Mouse (Mus musculus) MEL (cell line): ENCODE results near the gene C1qtnf5. TPM values are rescaled to one million over a fixed set of nuclear protein-coding genes. Genes with fewer than 3 reads are reported as not detected.

Experiments
- DNase-seq: peaks from one replicate; pipeline ENCODE4 v3.0.0; 2011; ENCODE audit warnings: low read depth, low spot score
- H3K27ac ChIP-seq: 2 replicates; pipeline ENCODE4 v1.5.1; 2012; ENCODE audit warnings: low read depth, mild to moderate bottlenecking, control low read depth, low read length, moderate library complexity; ENCODE audit not compliant: control insufficient read depth
- H3K27me3 ChIP-seq, 2 experiments: fragments of 150-350 bp in 1 of 2; sonication (generic) in 1 of 2; 2 replicates each; pipeline ENCODE4 v1.6.1; 2012; ENCODE audit warnings: low read length in 2 of 2, mild to moderate bottlenecking in 2 of 2, improper control_type of control experiment in 1 of 2, moderate library complexity in 1 of 2; ENCODE audit not compliant: insufficient read depth in 2 of 2, control insufficient read depth in 1 of 2
- H3K36me3 ChIP-seq, 2 experiments: 2 replicates each; pipeline ENCODE4 v1.6.1; 2012 to 2014; ENCODE audit warnings: low read length in 2 of 2, improper control_type of control experiment in 1 of 2, inconsistent platforms in 1 of 2, mild to moderate bottlenecking in 1 of 2; ENCODE audit not compliant: insufficient read depth in 2 of 2, control insufficient read depth in 1 of 2
- H3K4me1 ChIP-seq, 2 experiments: fragments of 150-350 bp in 1 of 2; sonication (generic) in 1 of 2; 2 replicates each; pipeline ENCODE4 v1.6.1; 2012; ENCODE audit warnings: low read length in 2 of 2, improper control_type of control experiment in 1 of 2, mild to moderate bottlenecking in 1 of 2; ENCODE audit not compliant: insufficient read depth in 2 of 2, control insufficient read depth in 1 of 2
- H3K4me3 ChIP-seq, 2 experiments: fragments of 150-350 bp in 1 of 2; sonication (generic) in 1 of 2; 2 replicates each; pipeline ENCODE4 v1.5.1; 2012; ENCODE audit warnings: low read depth in 2 of 2, low read length in 2 of 2, mild to moderate bottlenecking in 2 of 2, moderate library complexity in 2 of 2, control low read depth in 1 of 2, improper control_type of control experiment in 1 of 2; ENCODE audit not compliant: control insufficient read depth in 1 of 2, insufficient read depth in 1 of 2
- H3K79me2 ChIP-seq: 2 replicates; pipeline ENCODE4 v1.6.1; 2012; ENCODE audit warnings: mild to moderate bottlenecking, low read length, moderate library complexity; ENCODE audit not compliant: control insufficient read depth, poor library complexity, insufficient read depth
- H3K9ac ChIP-seq: 2 replicates; pipeline ENCODE4 v1.6.1; 2012; ENCODE audit warnings: low read depth, mild to moderate bottlenecking, control low read depth, low read length, moderate library complexity; ENCODE audit not compliant: control insufficient read depth, poor library complexity, severe bottlenecking
- H3K9me3 ChIP-seq: fragments of 150-350 bp; sonication (generic); replicated peaks from 2 replicates; pipeline ENCODE4 v1.6.1; 2012; ENCODE audit warnings: mild to moderate bottlenecking, low read length, improper control_type of control experiment, moderate library complexity; ENCODE audit not compliant: insufficient read depth
- CHD1 ChIP-seq: IDR thresholded peaks from 2 replicates; pipeline ENCODE4 v1.6.1; 2012; ENCODE audit warnings: low read depth, mild to moderate bottlenecking, inconsistent platforms, low read length, improper control_type of control experiment
- CTCF ChIP-seq, 3 experiments: IDR thresholded peaks in 2 of 3; conservative IDR thresholded peaks in 1 of 3; 2 replicates each; pipeline ENCODE4 v1.5.1; 2011 to 2012; ENCODE audit warnings: low read length in 3 of 3, low read depth in 2 of 3, mild to moderate bottlenecking in 2 of 3, improper control_type of control experiment in 1 of 3, inconsistent platforms in 1 of 3, mixed read lengths in 1 of 3, moderate library complexity in 1 of 3; ENCODE audit not compliant: control insufficient read depth in 1 of 3, insufficient read depth in 1 of 3, poor library complexity in 1 of 3, severe bottlenecking in 1 of 3
- ELF1 ChIP-seq: IDR thresholded peaks from 2 replicates; pipeline ENCODE4 v1.6.1; 2014; ENCODE audit warnings: low read depth, mild to moderate bottlenecking, inconsistent platforms, low read length, improper control_type of control experiment, moderate library complexity
- EP300 ChIP-seq, 2 experiments: IDR thresholded peaks; 2 replicates each; pipeline ENCODE4 v1.6.1; 2011; ENCODE audit warnings: improper control_type of control experiment in 2 of 2, low read length in 2 of 2, low read depth in 1 of 2, mild to moderate bottlenecking in 1 of 2
- HCFC1 ChIP-seq: IDR thresholded peaks from 2 replicates; pipeline ENCODE4 v1.6.1; 2012; ENCODE audit warnings: low read depth, mild to moderate bottlenecking, inconsistent platforms, low read length, improper control_type of control experiment, moderate library complexity
- MAZ ChIP-seq: IDR thresholded peaks from 2 replicates; pipeline ENCODE4 v1.6.1; 2012; ENCODE audit warnings: low read depth, mild to moderate bottlenecking, inconsistent platforms, low read length, improper control_type of control experiment
- NELFE ChIP-seq: IDR thresholded peaks from 2 replicates; pipeline ENCODE4 v1.6.1; 2011; ENCODE audit warnings: low read depth, low read length, improper control_type of control experiment
- RAD21 ChIP-seq: IDR thresholded peaks from 2 replicates; pipeline ENCODE4 v1.6.1; 2011; ENCODE audit warnings: mild to moderate bottlenecking, low read depth, low read length, improper control_type of control experiment
- SIN3A ChIP-seq: IDR thresholded peaks from 2 replicates; pipeline ENCODE4 v1.6.1; 2012; ENCODE audit warnings: low read length, improper control_type of control experiment, inconsistent platforms
- SMC3 ChIP-seq: IDR thresholded peaks from 2 replicates; pipeline ENCODE4 v1.6.1; 2011; ENCODE audit warnings: low read depth, low read length, improper control_type of control experiment
- TBP ChIP-seq: IDR thresholded peaks from 2 replicates; pipeline ENCODE4 v1.8.0; 2011; ENCODE audit warnings: low read depth, low read length, improper control_type of control experiment
- TCF12 ChIP-seq: IDR thresholded peaks from 2 replicates; pipeline ENCODE4 v1.6.1; 2014; ENCODE audit warnings: low read depth, mild to moderate bottlenecking, inconsistent platforms, low read length, improper control_type of control experiment, moderate library complexity
- USF1 ChIP-seq: IDR thresholded peaks from 2 replicates; pipeline ENCODE4 v1.6.1; 2014; ENCODE audit warnings: low read depth, mild to moderate bottlenecking, inconsistent platforms, low read length, improper control_type of control experiment, moderate library complexity
- USF2 ChIP-seq, 2 experiments: IDR thresholded peaks; 2 replicates each; pipeline ENCODE4 v1.6.1; 2011 to 2012; ENCODE audit warnings: improper control_type of control experiment in 2 of 2, low read length in 2 of 2, borderline replicate concordance in 1 of 2, inconsistent platforms in 1 of 2, low read depth in 1 of 2, mild to moderate bottlenecking in 1 of 2; ENCODE audit not compliant: insufficient read depth in 1 of 2
- ZC3H11A ChIP-seq: IDR thresholded peaks from 2 replicates; pipeline ENCODE4 v1.6.1; 2012; ENCODE audit warnings: low read depth, mild to moderate bottlenecking, inconsistent platforms, low read length, improper control_type of control experiment
- ZKSCAN1 ChIP-seq: IDR thresholded peaks from 2 replicates; pipeline ENCODE4 v1.6.1; 2012; ENCODE audit warnings: low read depth, mild to moderate bottlenecking, inconsistent platforms, low read length, improper control_type of control experiment, moderate library complexity
- ZNF384 ChIP-seq: IDR thresholded peaks from 2 replicates; pipeline ENCODE4 v1.6.1; 2012; ENCODE audit warnings: low read depth, mild to moderate bottlenecking, inconsistent platforms, low read length, improper control_type of control experiment
- polyA plus RNA-seq, 2 experiments: library from polyadenylated mRNA; stranded (reverse) in 1 of 2; unstranded in 1 of 2; fragments of >175 nt in 1 of 2; fragments of >200 nt in 1 of 2; gene quantifications; 2 replicates each; pipeline versions ENCODE4 v1.2.1 to v1.2.4; 2012; ENCODE audit warnings: low replicate concordance in 2 of 2, low read depth in 1 of 2; ENCODE audit not compliant: insufficient read length in 2 of 2, insufficient read depth in 1 of 2, missing spikeins in 1 of 2
- total RNA-seq: library from RNA; depleted of rRNA; stranded (reverse); fragments of 300-350 nt; gene quantifications from 2 replicates; pipeline ENCODE4 v1.2.3, GENCODE M21; 2012

Gene C1qtnf5
- total and polyA plus RNA-seq, 3 experiments, result 0.13 to 0.19 TPM; not detected in 1

GRCm38 (mm10) chr9:44088877-44089608, 18.0 kb upstream of the C1qtnf5 start:
- Histone ChIP-seq H3K27me3 (no peaks in the 10 kb centered on the region), H3K4me1 (peaks cover 0 to 19% of the 10 kb centered on the region in 2 experiments; a peak in 2 of 4 replicates), H3K9me3 (no peaks in the 10 kb centered on the region), H3K9ac (peak overlapping the region; percentile 32), H3K79me2 (no peaks in the 10 kb centered on the region; the same call in 1 of the 2 replicates), H3K36me3 (peaks cover 0 to 7% of the 10 kb centered on the region in 2 experiments; a peak in 2 of 4 replicates), H3K4me3 (peak overlapping the region; percentile 0 to 20; a peak in 2 of 4 replicates), H3K27ac (peak overlapping the region; percentile 63)
- peak; percentile 78 for DNase-seq
- peak; percentile 88 for TF ChIP-seq USF1
- TF ChIP-seq SIN3A, result peak; percentile 56; the same call in 1 of the 2 replicates
- TF ChIP-seq ZKSCAN1, result no peak
- TF ChIP-seq ELF1, result peak; percentile 29; the same call in 1 of the 2 replicates
- no peak for TF ChIP-seq HCFC1
- TF ChIP-seq NELFE, result peak; percentile 41
- TF ChIP-seq USF2 (IDR thresholded peaks at IDR 0.05; ENCODE audit: borderline replicate concordance in 1 of 2, insufficient read depth in 1 of 2, low read depth in 1 of 2, low read length in 2 of 2), result 0 out of 4 replicates have a peak, but pooled peaks of 1 of the 2 experiments have one; percentile 54
- peak in 1 of 2 experiments; percentile 12; a peak in 1 of 4 replicates for TF ChIP-seq EP300 (IDR thresholded peaks at IDR 0.05; ENCODE audit: low read depth in 1 of 2, low read length in 2 of 2)
- TF ChIP-seq TCF12, result peak; percentile 11; the same call in 1 of the 2 replicates
- no peak for TF ChIP-seq CHD1
- TF ChIP-seq, all 39 proteins: peak for 7

- Histone ChIP-seq H3K9ac (no peak overlapping the region), H3K4me1 (peaks cover 3 to 20% of the 10 kb centered on the region in 2 experiments), H3K27me3 (no peaks in the 10 kb centered on the region), H3K27ac (no peak overlapping the region), H3K36me3 (peaks cover 0 to 12% of the 10 kb centered on the region in 2 experiments; a peak in 2 of 4 replicates), H3K9me3 (no peaks in the 10 kb centered on the region), H3K79me2 (no peaks in the 10 kb centered on the region), H3K4me3 (no peak overlapping the region)
- peak; percentile 40 for TF ChIP-seq RAD21
- TF ChIP-seq EP300 (IDR thresholded peaks at IDR 0.05; ENCODE audit: low read depth in 1 of 2, low read length in 2 of 2), result no peak
- peak; percentile 32; the same call in 1 of the 2 replicates for TF ChIP-seq ZNF384
- peak; percentile 60 to 88 (median 70); a peak in 5 of 6 replicates for TF ChIP-seq CTCF (IDR thresholded peaks at IDR 0.05 in 2 of 3, conservative IDR thresholded peaks at IDR 0.05 in 1 of 3; ENCODE audit: control insufficient read depth in 1 of 3, insufficient read depth in 1 of 3, low read depth in 2 of 3, low read length in 3 of 3, poor library complexity in 1 of 3, severe bottlenecking in 1 of 3)
- TF ChIP-seq TBP, result no peak
- TF ChIP-seq MAZ, result no peak
- 0 out of 2 replicates have a peak, but pooled peaks have one; percentile 22 for TF ChIP-seq ZC3H11A
- TF ChIP-seq SMC3, result peak; percentile 59
- DNase-seq, result peak; percentile 51
Measured at GRCm38 (mm10) chr9:44093612-44094503, 13.2 kb upstream of the C1qtnf5 start.
